Mouse (Mus musculus) gastrocnemius, adult 18-20 months (tissue): ENCODE results near the gene AW146154. TPM values are rescaled to one million over a fixed set of nuclear protein-coding genes. Genes with fewer than 3 reads are reported as not detected.
"Not testable (repeated sequence)": the region's sequence is repeated elsewhere in the genome, so short reads cannot be mapped to it uniquely, and the experiment has no call there.

Experiments used
- DNase-seq: peaks from one replicate; pipeline ENCODE4 v3.0.0; 2021; ENCODE audit warnings: low spot score
- long read RNA-seq, 2 experiments: library from polyadenylated mRNA; stranded (forward); transcript quantifications; one replicate each; pipeline ENCODE4 v2.0.0; 2021
- total RNA-seq, 2 experiments: library from RNA; stranded (reverse); gene quantifications; 2 replicates each; pipeline ENCODE4 v1.2.3; 2021

AW146154 gene
- 1 to 10 TPM; 3.2 to 3.9 TPM for total RNA-seq
- long read RNA-seq, experiment 1, partial matches to known transcripts: 0 of 3 reads
- long read RNA-seq, experiment 1, other reads (novel, unspliced or antisense): 1 of 3 reads
- long read RNA-seq, experiment 2, partial matches to known transcripts: 0 of 2 reads
- long read RNA-seq, experiment 2, other reads (novel, unspliced or antisense): 1 of 2 reads

GRCm38 (mm10) chr7:41499389-41500049 is at the start of gene AW146154, which contains the start of gene Gm20449:
Gene AW146154 (minus strand): TSS chr7:41499890.
Gene Gm20449 (minus strand): TSS chr7:41499417.
- DNase-seq: peak; percentile 99

GRCm38 (mm10) chr7:41512672-41513071 is 13.0 kb upstream of the AW146154 start:
- no peak for DNase-seq

GRCm38 (mm10) chr7:41512207-41512606 is 12.5 kb upstream of the AW146154 start:
- DNase-seq: no peak

- no peak for DNase-seq
Measured at GRCm38 (mm10) chr7:41502402-41502801, 2.7 kb upstream of the AW146154 start.

- peak; percentile 76 for DNase-seq
Measured at GRCm38 (mm10) chr7:41500151-41500934, 653 bp upstream of the AW146154 start.

GRCm38 (mm10) chr7:41499018-41499388 is 687 bp downstream of the AW146154 start:
- DNase-seq: not testable (repeated sequence)

- DNase-seq: not testable (repeated sequence)
Measured at GRCm38 (mm10) chr7:41498464-41498863, 1.2 kb downstream of the AW146154 start.

GRCm38 (mm10) chr7:41497871-41498270 is 1.8 kb downstream of the AW146154 start:
- DNase-seq: no peak

- no peak for DNase-seq
Measured at GRCm38 (mm10) chr7:41451864-41452263, 47.8 kb downstream of the AW146154 start.

GRCm38 (mm10) chr7:41448596-41448995 is 51.1 kb downstream of the AW146154 start, which contains the start of gene Vmn2r57:
Gene Vmn2r57 (minus strand): TSS chr7:41448696.
- DNase-seq: not testable (repeated sequence)

Other genes starting within 250 kb of the AW146154 start
- gene AI987944, start 106.5 kb downstream of the AW146154 start, total RNA-seq: 10 to 100 TPM; 12.0 to 12.3 TPM
- under 1 TPM; 0.26 to 0.32 TPM for gene Vmn2r57, start 51.2 kb downstream of the AW146154 start, total RNA-seq
- under 1 TPM in 1 of 2 experiments, not detected in 1; 0.14 TPM for gene Gm20449, start 473 bp downstream of the AW146154 start, total RNA-seq
- gene Gm6871, start 73.8 kb upstream of the AW146154 start, total RNA-seq: not detected
- gene 2610021A01Rik, start 99.3 kb upstream of the AW146154 start, total RNA-seq: 10 to 100 TPM; 10.1 to 13.9 TPM
- gene Zfp788, start 133.3 kb upstream of the AW146154 start, total RNA-seq: 10 to 100 TPM in 1 of 2 experiments, 1 to 10 TPM in 1; 9.1 to 10.8 TPM